Mouse (Mus musculus) left cerebral cortex, adult 2 months (tissue): ENCODE data around the gene Gsto2. TPM values are rescaled to one million over a fixed set of nuclear protein-coding genes. Genes with fewer than 3 reads are reported as not detected.

Source experiments
- DNase-seq, 2 experiments: peaks; one replicate each; pipeline ENCODE4 v3.0.0; 2021 to 2022; ENCODE audit warnings: low spot score in 2 of 2, mixed read lengths in 1 of 2; ENCODE audit errors: extremely low spot score in 1 of 2
- H3K27ac ChIP-seq: fragments of 200-600 bp; 2 replicates; pipeline ENCODE4 v1.8.1; 2022
- H3K4me3 ChIP-seq: fragments of 200-600 bp; 2 replicates; pipeline ENCODE4 v1.8.1; 2022
- CTCF ChIP-seq: fragments of 200-600 bp; IDR thresholded peaks from 2 replicates; pipeline ENCODE4 v1.8.1; 2022; ENCODE audit warnings: antibody characterized with exemption, mild to moderate bottlenecking, moderate library complexity
- intact Hi-C: fragments of 180-260 bp; cut with DNase I; formaldehyde crosslinking; loops from one replicate; pipeline ENCODE4 v1.15.1; 2025
- microRNA-seq, 2 experiments: library from miRNA; unstranded; fragments of <30 nt; microRNA quantifications; one replicate each; pipeline ENCODE4 v1.2.0; 2021
- total RNA-seq, 2 experiments: library from RNA; stranded (reverse); gene quantifications; 2 replicates each; pipeline ENCODE4 v1.2.3; 2021

Gene Gsto2
- total RNA-seq, 2 experiments from 2014 or later = 1.4 to 2.2 TPM

DNA sequence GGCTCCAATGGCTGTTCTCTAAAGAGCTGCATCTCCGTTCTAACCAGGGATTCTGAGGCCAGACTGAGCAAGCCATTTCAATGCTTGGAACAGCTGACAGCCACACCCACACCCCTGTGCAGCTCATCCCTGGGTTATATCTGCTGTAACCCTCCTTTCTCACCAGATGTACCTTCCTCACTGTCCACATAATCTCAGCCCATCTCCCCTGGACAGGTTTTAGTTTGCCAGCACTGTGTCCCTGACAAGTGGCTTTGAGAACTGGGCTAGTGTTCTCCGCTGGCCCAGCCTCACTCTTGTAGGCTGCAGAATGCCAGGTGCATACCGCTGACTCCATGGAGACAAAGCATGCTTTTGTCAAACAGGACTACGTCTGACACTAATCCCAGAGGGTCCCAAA lies 52.1 kb downstream of the Gsto2 start:
- no peak for DNase-seq
- intact Hi-C loops = no loop called here
- H3K27ac ChIP-seq = no peak overlapping the region
- no peak overlapping the region for H3K4me3 ChIP-seq
- no peak for TF ChIP-seq CTCF

GRCm38 (mm10) chr19:47918016-47918415 lies 52.7 kb downstream of the Gsto2 start:
- intact Hi-C loops = no loop called here
- TF ChIP-seq CTCF = no peak
- Histone ChIP-seq H3K27ac (no peak overlapping the region), H3K4me3 (no peak overlapping the region)
- no peak for DNase-seq

DNA sequence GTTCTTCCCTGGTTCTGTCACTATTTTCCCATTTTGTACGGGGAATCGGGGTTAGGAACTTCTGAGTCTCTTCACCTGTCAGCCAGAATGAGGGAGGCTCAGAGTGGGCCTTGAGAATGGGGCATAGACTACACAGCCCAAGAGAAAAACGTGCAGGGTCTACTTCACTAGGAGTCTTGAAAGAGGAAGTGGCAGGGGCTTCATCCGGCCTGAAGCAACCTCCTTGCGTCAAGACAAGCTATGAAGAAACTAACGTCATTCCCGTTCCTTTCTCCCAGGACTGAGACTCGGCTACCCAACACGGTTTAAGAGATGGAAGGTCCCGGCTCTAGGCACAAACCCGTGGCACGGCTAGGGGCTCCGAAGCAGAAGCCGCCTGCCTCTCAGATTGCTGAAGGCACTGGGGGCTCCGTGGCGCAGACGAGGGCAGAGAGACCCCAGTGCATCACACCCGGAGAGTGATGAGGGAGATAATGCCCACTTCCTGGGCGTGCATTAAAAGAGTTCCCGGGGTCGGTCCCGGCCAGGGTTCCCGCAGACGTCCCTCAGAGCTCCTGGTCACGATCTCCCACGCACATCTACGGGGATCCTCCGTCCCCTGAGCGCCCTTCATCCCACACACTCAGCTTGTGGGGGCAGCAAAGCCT lies 53.2 kb downstream of the Gsto2 start:
- TF ChIP-seq CTCF = no peak
- DNase-seq = no peak
- peak overlapping the region; percentile 40; the same call in 1 of the 2 replicates for H3K27ac ChIP-seq
- peak overlapping the region; percentile 63 for H3K4me3 ChIP-seq
- intact Hi-C loops = no loop called here

- peak; percentile 51 to 55 for DNase-seq
- intact Hi-C loops = no loop called here
- peak within 1 kb of the TSS; percentile 69 for H3K27ac ChIP-seq
- peak within 1 kb of the TSS; percentile 63 for H3K4me3 ChIP-seq
- TF ChIP-seq CTCF = peak; percentile 46
Observed at GRCm38 (mm10) chr19:47919126-47919965, 54.0 kb downstream of the Gsto2 start, which contains the start of the genes Cfap43 and Itprip. Gene Cfap43 (minus strand): TSS chr19:47919287. Gene Itprip (minus strand): TSS chr19:47919299.

DNA sequence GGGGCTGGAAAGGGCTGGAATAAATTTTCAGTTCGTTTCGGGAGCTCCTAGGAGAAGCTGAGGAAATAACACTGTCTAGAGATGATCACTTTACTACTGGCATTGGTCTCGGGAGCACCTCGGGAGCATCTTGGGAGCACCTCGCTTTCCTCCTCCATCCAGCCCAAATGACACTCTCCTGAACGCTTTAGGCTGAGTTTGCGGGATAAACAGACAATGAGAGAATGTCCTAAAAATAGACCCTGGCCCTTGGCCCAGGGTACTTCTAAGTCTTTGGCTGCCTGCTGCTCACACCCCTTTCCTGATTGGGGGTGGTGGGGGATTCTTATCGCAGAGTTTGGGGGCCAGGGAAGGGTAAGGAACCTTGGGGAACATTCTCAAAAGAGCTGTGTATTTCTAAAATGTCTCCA lies 54.6 kb downstream of the Gsto2 start:
- H3K4me3 ChIP-seq = peak overlapping the region; percentile 63
- DNase-seq = no peak
- intact Hi-C loops = no loop called here
- H3K27ac ChIP-seq = no peak overlapping the region; the same call in 1 of the 2 replicates
- no peak for TF ChIP-seq CTCF

DNA sequence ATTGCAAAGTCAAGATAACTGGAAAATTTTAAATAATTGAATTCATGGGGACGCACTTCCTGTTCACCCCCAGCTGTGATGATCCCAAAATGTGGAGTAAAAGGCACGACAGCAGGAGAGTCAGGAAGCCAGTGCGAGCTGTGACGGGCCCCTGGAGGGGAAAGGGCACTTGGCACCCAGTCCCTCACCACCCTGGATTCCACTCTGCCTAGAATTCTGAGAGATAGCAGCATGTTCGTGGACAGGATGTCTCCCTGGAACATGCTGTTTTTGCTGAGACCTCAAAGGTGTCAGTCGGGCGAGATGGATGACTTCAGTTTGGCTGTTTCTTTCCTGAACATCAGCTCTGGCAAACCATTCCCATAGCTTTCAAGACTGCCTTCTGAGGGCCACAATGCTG lies 60.5 kb downstream of the Gsto2 start:
- Histone ChIP-seq H3K4me3 (no peak overlapping the region), H3K27ac (no peak overlapping the region)
- TF ChIP-seq CTCF = no peak
- no peak for DNase-seq
- intact Hi-C loops = no loop called here

DNA sequence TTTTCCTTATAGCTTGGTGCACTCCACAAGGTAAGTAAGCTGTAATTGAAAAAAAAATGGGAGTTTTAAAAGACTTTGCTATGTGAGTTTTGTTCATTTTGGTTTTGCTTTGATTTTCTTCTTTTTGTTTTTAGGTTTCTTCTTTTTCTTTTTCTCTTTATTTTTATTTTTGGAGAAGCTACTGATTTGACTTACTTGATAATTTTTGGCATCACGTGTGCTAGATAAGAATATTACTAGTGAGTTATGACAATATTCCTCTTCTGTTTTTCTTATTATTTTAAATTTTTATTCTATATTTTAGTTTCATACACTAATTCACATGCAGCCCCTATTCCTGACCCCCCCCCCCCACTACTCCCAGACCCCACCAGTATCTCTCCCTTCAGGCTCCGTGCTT lies 61.7 kb downstream of the Gsto2 start:
- Histone ChIP-seq H3K4me3 (no peak overlapping the region), H3K27ac (no peak overlapping the region)
- intact Hi-C loops = no loop called here
- no peak for DNase-seq
- TF ChIP-seq CTCF = no peak

DNA sequence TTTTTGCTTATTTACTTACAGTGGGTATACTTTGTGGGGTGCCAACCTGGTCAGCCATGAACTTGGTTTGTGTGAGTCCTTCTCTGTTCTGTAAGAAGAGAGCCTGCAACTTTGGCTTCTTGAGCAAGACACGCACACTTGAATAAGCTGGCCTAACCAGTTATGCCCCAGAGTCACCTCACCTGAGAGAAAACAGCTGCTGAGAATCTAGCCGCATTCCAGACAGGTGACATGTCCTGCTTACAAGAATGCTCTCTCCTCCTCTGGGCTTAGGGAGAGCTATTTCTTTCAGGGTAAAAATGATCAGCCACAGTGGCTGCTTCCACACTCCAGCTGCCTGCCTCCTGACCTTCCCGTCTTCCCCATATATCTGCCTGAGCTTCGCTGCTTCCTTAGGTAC lies 63.7 kb downstream of the Gsto2 start:
- TF ChIP-seq CTCF = no peak
- no peak for DNase-seq
- no peak overlapping the region for H3K27ac ChIP-seq
- no peak overlapping the region for H3K4me3 ChIP-seq
- intact Hi-C loops = no loop called here

DNA sequence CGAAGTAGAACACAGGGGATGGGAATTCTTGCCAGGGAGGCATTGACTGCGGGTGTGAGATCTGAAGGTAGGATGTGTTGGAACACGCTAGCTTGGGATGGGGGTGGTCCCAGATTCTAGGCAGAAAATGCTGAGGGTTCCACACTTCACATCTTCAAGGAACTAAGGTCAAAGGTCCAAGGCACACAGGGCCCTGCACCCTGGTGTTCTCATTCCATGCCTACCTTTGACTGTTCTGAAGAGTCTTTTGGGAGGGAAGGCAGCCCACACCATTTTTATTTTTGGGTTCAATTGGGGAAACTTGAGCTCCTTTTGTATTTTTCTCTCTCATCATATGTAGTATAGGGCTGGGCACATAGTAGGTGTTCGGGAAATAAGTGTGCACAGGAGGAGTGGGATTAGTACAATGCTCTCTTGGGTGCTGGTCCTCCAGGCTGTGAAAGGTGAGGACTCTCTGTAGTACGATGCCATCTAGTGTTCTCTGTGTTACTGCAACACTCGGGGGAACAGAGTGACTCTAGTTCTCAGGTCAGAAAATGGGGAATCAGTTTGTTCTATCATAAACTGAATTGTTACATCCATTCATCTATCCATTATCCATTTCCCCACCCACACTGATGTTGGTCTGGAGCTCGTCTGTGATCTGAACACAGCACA lies 66.8 kb downstream of the Gsto2 start:
- peak; percentile 79 for TF ChIP-seq CTCF
- intact Hi-C loops = loop anchor here (1.0 to 10.0 kb wide), 3 partner anchors 50 to 427 kb away; no protein-coding TSS in a partner anchor
- H3K4me3 ChIP-seq = no peak overlapping the region
- no peak overlapping the region for H3K27ac ChIP-seq
- DNase-seq = no peak

DNA sequence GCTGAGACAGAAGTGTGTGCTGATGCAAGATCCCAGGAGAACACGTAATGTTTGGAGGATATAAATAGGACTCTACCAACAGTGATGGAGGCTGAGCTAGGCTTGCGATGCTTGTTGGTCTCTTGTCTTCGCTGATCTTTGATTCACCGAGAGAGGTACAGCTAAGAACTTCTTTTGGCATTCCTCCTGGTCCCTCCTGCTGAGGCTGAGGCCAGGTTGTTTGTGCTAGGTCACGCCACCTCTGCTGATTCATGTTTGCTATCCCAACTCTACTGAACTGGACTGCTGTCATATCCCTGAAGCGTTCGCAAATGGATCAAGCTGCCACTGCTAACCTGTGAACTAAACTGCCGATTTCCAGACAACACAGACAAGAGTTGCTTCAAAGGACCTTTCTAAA lies 68.8 kb downstream of the Gsto2 start:
- Histone ChIP-seq H3K27ac (no peak overlapping the region), H3K4me3 (no peak overlapping the region)
- DNase-seq = no peak
- no peak for TF ChIP-seq CTCF
- intact Hi-C loops = loop anchor here (5.0 to 10.0 kb wide), 2 partner anchors 277 to 429 kb away; no protein-coding TSS in a partner anchor

- intact Hi-C loops = loop anchor here (5.0 to 10.0 kb wide), 2 partner anchors 277 to 430 kb away; no protein-coding TSS in a partner anchor
- Histone ChIP-seq H3K4me3 (no peak overlapping the region), H3K27ac (no peak overlapping the region)
- TF ChIP-seq CTCF = no peak
- no peak for DNase-seq
Observed at GRCm38 (mm10) chr19:47934636-47935238, 69.4 kb downstream of the Gsto2 start.

DNA sequence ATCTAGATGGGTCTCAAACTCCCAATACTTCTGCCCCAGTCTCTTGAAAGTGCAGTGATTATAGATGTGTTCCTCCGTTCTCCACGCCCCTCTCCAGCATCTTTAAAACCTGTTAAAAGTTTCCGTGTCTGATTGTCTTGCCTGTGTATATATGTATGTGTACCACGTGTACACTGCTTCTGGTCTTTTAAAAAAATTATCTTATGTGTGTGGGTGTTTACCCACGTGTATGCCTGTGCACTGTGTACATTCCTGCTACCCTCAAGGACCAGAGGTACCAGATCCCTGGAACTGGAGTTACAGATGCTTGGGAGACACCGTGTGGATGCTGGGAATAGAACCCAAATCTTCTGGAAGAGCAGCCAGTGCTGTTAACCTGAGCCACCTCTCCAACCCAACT lies 70.2 kb downstream of the Gsto2 start:
- DNase-seq = no peak
- intact Hi-C loops = loop anchor here (10.0 kb wide), 1 partner anchor 431 kb away; no protein-coding TSS in a partner anchor
- TF ChIP-seq CTCF = no peak
- H3K27ac ChIP-seq = no peak overlapping the region
- no peak overlapping the region for H3K4me3 ChIP-seq

Small RNA genes within 50 kb of the gene (microRNA-seq; reads per million reads assigned to microRNA genes)
- 0 reads per million in 2 experiments for gene Gm22240

Other genes starting within 250 kb of the Gsto2 start
- under 1 TPM; 0.20 to 0.35 TPM for gene Col17a1, start 173.4 kb upstream of the Gsto2 start, total RNA-seq
- 10 to 100 TPM; 87.4 to 88.6 TPM for gene Sfr1, start 133.9 kb upstream of the Gsto2 start, total RNA-seq
- gene Gsto1, start 10.6 kb upstream of the Gsto2 start, total RNA-seq = 10 to 100 TPM; 44.1 to 45.2 TPM
- under 1 TPM; 0.30 to 0.66 TPM for gene Cfap43, start 53.8 kb downstream of the Gsto2 start, total RNA-seq
- 1 to 10 TPM in 1 of 2 experiments, under 1 TPM in 1; 0.95 to 1.5 TPM for gene Itprip, start 53.8 kb downstream of the Gsto2 start, total RNA-seq
- under 1 TPM; 0.27 to 0.30 TPM for gene Cfap58, start 72.1 kb downstream of the Gsto2 start, total RNA-seq